Mouse (Mus musculus): ENCODE data around the gene Neu1.

- TF ChIP-seq POLR2A (IDR thresholded peaks at IDR 0.05; ENCODE audit: control insufficient read depth, extremely low read depth, insufficient read depth, low read length, poor library complexity) = peak; percentile 42; the same call in 1 of the 2 replicates
- TF ChIP-seq CTCF (IDR thresholded peaks at IDR 0.05; ENCODE audit: borderline replicate concordance, control insufficient read depth, extremely low read depth, insufficient read depth, low read length, poor library complexity) = 0 out of 2 replicates have a peak, but pooled peaks have one; percentile 17
Measured at GRCm38 (mm10) chr17:34898160-34898586, 32.9 kb upstream of the Neu1 start, which contains the start of the genes C2 and Ehmt2.

Data from thymus, adult 2 months (tissue).